Mouse (Mus musculus): ENCODE measurements around the gene Ccdc85c. TPM values are rescaled to one million over a fixed set of nuclear protein-coding genes. Genes with fewer than 3 reads are reported as not detected.

Gene Ccdc85c
- 1.5 and 1.8 TPM in 2 replicates for polyA plus RNA-seq (2015; fragmentation: Nextera tagmentation; extraction: Ambion mirVana)

GRCm38 (mm10) chr12:108274661-108275507 lies at the start of gene Ccdc85c:
TSS of gene Ccdc85c (minus strand) at chr12:108275425.

DNA sequence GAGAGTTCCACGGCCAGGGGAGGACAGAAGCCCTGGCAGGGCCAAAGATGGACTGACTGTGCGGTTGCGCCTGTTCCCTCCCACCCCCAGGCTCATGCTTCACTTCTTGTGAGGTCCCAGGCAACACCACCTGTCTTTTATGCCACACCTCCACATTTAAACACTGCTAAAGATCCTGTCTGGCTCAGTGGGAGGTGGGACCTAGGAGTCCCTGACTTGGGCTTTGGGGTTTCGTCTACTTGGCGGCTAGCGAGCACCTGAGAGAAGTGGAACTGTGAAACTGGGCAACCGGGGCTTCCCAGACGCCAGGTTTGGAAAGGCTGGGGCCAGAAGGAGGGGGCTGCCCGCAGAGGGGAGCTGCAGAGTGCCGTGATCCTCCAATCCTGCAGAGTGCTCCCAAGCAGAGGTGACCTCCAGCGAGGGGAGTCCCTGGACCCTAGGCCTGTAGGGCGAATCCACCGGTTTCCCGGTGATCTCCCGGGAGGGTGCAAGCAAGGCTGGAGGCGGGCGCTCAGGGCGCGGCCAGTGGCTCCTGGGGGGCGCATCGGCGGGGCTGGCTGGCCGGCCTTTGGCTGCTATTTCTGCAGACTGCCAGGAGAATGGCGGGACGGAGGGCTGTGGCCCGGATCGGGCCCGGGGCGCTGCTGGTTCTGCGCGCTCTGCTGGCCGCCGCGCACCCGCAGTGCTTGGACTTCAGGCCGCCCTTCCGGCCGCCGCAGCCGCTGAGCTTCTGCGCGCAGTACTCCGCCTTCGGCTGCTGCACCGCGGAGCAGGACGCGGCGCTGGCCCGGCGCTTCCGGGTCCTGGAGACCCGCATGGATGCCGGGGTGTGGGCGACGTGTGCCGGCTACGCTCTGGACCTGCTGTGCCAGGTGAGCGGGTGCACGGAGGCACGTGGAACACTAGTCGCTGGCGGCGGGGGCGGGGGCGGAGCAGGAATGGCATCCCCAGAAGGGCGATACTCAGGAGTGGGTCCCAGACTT lies 30.9 kb upstream of the Ccdc85c start, which contains the start of gene Hhipl1:
Hhipl1 (plus strand) TSS at position 459 of the 983 bp plus-strand sequence.

DNA sequence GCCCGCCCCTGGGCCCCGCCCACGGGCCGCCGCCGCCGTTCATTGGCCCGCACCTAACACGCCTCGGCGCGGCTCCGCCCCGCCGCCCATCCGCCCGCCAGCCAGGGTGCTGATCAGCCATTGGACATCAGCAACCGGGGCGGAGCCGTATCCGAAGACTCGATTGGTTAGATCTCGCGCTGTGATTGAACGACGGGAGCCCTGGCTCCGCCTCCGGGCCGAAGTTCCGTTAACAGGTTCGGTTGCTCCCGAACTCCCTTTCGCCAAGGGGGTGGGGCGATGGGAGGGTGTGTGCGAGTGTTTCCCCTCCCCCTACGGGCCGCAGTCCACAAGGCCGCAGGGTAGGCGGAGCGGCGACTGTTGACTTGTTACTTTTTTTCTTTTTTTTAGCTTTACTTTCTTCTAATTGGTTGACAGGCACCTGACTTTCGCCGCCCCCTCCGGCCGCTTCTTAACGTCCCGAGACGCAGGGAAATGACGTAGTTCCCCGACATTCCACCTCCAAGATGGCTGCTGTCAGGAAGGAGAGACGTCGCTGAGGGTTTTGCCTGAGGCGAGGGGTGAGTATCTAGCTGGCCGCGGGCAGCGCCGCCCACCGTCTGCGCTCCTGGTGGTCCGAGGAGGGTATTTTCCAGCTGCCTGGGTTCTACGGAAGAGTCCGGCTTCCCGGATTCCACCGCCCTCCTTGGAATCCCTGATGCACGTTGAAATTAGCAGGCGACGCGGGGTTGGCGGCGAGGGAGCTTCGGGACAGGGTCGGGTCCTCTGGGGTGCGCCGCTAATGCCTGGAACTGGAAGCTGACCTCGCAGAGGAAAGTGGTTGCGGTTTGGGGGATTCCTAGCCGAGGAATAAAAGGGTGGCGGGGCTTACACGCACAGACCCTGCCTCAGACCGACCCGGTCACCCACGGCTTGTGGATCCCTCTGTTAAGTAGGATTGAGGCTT lies 95.6 kb downstream of the Ccdc85c start, which contains the start of gene Ccnk:
Ccnk (plus strand) TSS at position 259 of the 946 bp plus-strand sequence.

GRCm38 (mm10) chr12:108179246-108179320 lies 96.1 kb downstream of the Ccdc85c start, which contains the start of gene Setd3:
TSS of gene Setd3 (minus strand) at chr12:108179314.

Other genes with a start within 250 kb of the Ccdc85c start
- gene Setd3, start 96.1 kb downstream of the Ccdc85c start, polyA plus RNA-seq (2015; fragmentation: Nextera tagmentation; extraction: Ambion mirVana), result 43.9 and 46.1 TPM in 2 replicates
- gene Ccnk, start 95.8 kb downstream of the Ccdc85c start, polyA plus RNA-seq (2015; fragmentation: Nextera tagmentation; extraction: Ambion mirVana), result 3.9 and 4.5 TPM in 2 replicates
- 0.43 and 0.59 TPM in 2 replicates for gene Hhipl1, start 30.8 kb upstream of the Ccdc85c start, polyA plus RNA-seq (2015; fragmentation: Nextera tagmentation; extraction: Ambion mirVana)
- gene Cyp46a1, start 59.0 kb upstream of the Ccdc85c start, polyA plus RNA-seq (2015; fragmentation: Nextera tagmentation; extraction: Ambion mirVana), result 2.9 and 5.5 TPM in 2 replicates
- gene Eml1, start 95.5 kb upstream of the Ccdc85c start, polyA plus RNA-seq (2015; fragmentation: Nextera tagmentation; extraction: Ambion mirVana), result 14.6 and 19.3 TPM in 2 replicates